Mouse (Mus musculus) heart, postnatal 0 days (tissue): ENCODE measurements at regions not wholly inside any gene's neighbourhood (a gene's known extent, or its start where the extent isn't known, plus 50 kb on each side); places are given as distances from the start of the nearest gene placed in this dataset.

ENCODE experiments used
- CTCF ChIP-seq: IDR thresholded peaks from 2 replicates; pipeline ENCODE4 v1.5.1; 2016; ENCODE audit warnings: antibody characterized with exemption, control low read depth, low read depth
- EP300 ChIP-seq: IDR thresholded peaks from 2 replicates; pipeline ENCODE4 v1.6.1; 2016; ENCODE audit warnings: antibody characterized with exemption, low read depth

DNA sequence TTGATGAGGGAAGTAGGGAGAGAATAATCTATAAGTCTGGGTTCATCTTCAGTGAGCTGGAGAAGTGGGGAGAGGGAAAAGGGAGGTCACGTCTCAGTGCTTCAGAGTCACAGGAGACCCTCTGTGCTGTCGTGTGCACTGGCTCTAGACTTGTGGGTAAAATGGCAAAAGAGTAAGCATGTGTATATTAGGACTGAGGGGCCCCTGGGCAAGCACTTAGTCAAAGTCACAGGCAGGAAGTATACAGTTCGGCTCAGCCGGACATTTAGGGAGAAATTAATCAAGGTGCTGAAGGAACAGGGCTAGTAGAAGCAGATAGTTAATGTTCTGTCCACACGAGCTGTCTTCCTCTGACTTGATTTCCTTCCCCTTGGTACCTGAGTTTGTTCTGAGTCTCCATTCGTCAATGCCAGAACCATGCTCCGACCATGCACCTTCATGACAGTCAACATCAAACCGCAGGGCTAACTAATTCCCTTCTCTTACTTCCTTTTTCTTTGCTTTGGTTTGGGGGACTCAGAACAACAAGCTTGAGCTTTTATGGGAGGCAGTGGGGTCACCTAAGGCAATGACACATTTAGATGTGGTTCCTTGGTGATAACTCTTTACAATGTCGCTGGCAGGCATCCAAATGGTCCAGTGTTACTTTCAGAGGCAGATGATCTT is 63.2 kb upstream of the Kbtbd8 start:
- no peak for TF ChIP-seq CTCF
- no peak for TF ChIP-seq EP300
